Mouse (Mus musculus) embryo, embryonic 9.5 days (tissue): Measurements from ENCODE around the gene Ntmt1.

Source experiments
- DNase-seq: peaks from one replicate; pipeline ENCODE4 v3.0.0-alpha.2; 2017; ENCODE audit errors: extremely low spot score

Ntmt1 gene

DNA sequence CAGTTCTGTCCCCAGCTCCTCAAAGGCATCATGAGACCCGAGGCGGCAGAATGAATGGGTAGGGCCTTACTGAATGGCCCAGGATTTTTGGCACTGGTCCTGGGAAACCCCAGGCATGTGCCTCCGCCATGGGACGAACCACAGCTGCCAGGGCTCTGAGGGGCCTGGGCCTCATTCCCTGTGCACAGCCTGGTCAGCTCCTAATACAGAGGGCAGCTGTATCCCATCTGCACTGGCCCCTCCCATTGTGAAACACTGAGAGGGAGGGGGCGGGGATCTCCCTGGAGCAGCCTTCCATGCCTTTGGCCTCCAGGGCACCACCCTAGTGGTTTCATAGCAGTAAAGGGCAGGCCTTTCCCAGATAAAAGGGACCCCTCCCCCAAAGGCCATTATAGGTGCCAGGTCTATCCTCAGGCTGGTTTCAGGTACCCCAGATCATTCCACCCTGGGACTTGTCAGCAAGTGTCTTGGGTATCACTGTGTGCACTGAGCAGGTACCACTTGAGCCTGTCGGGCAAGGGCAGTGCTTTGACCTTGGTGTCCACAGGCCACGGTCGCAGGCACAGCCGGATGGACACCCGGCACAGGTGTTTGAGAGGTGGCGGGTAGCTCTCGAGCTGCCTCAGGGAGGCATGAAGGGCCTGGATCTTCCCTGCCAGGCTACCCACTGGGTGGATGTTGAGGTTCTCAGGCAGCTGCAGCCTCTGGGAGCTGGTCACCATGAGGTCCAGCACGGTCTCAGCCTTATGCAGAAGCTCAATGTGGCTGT lies 15.9 kb downstream of the Ntmt1 start:
- no peak for DNase-seq

DNA sequence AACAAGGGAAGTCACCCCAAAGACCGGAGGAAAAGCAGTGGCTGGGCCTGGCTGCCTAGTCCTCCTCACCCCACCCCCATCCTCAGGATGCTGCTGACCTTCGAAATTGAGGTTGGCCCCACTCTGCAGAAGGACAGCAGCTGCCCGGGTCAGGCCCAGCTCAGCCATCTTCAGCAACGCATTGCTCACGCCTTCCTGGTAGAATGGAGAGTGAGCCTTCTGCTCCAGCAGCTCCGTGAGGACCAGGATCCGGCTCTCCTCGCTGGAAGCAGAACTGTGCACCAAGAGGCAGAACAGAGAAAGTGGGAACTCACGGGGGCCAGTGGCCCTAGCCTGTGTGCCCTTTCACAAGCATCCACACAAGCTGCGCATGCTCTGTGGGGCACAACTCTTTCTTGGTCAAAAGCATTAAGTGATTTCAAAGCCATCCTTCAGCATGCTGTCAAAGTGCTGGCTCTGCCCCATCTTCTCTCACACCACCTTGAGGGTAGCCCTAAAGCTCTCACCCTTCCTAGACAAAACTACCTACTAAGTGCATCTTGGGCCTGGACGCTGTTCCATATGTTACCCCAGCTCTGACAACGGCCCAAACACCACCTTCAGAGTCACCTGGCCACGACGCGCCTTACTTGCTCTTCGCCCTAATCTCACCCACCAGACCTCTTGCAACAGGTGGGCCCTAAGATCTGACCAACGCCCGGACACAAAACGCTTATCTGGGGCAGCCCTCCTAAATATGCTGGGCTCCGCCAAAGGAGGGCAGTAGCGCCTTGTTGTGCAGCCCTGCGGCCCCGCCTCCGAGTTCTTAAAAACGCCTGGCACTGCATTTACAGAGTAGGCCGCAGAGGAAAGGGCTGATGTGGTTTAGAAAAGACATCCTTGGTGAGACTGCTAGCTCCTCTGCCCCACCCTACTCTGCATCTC lies 19.5 kb downstream of the Ntmt1 start:
- DNase-seq: no peak

DNA sequence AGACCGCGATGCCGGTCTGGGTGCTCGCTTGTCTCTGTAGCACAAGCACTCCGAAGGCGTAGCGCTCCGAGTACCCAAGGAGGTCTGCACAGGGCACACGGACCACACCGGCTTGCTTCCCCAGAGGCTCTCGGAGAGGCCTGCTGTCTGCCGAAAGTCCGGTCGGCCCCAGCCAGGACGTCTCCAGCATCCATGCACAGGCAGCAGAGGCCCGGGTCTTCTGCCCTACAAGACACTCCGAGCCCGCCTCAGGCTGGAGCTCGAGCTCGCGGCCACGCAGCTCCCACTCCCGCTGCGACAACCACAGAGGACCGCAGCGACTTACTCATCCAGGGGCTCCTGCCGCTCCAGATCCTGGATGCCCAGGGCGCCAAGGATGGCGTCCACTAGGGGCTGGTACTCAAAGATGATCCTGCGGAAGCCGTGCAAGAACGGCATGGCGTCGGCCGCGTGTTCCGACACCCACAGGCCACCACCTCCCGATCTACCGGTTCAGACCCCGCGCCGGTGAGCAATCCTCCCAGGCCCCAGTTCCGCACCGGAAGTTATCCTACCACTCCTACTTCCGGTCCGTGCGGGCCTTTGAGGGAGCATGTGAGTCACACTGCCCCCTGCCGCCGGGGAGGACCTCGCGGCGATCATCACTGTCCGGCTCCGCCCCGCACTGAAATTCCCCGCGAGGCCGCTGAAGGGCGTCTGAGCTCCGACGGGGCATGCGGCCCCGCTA lies 20.3 kb downstream of the Ntmt1 start:
- DNase-seq: peak; percentile 96

DNA sequence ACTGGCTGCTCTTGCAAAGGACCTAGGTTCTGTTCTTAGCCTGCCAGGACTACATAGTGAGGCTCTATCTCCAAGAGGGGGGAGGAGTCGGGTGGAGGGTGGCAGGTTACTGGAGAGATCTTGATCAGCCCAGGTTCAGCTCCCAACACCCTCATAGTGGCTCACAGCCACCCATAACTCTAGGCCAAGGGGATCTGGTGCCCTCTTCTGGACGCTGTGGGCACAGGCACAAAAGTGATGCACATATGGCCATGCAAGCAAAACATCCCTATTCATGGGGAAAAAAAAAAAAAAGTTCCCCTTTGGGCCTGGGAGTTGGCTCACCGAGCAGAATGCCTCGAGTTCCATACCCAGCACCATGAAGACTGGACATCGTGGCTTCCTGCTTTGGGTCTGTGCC lies 21.7 kb downstream of the Ntmt1 start:
- DNase-seq: no peak

DNA sequence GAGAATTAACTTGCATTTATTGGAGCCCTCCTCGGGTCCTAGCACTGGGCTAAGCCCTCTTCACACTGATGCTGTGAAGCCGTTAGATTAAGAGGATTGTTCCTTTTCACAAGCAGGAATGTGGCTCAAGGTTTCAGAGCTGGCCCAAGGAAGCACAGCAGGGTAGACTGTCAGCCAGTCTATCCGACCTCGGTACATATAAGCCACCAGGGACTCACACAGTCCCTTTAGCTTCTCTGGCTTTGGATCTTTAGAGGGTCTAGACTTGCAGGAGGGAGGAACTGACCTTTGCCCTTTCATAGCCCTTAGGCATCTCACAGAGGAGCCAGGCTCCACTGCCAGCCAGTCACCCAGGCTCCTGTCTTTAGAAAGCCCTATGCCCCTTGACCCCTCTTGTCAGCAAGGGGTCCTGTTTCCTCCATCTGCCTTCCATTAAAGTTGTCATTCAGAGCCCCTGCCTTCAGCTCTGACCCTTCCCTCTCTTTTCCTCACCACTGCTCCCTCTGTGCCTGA lies 22.7 kb downstream of the Ntmt1 start, which contains the start of gene Asb6:
TSS of gene Asb6 (minus strand) at position 51 of the 513 bp plus-strand sequence.
- DNase-seq: peak; percentile 84

DNA sequence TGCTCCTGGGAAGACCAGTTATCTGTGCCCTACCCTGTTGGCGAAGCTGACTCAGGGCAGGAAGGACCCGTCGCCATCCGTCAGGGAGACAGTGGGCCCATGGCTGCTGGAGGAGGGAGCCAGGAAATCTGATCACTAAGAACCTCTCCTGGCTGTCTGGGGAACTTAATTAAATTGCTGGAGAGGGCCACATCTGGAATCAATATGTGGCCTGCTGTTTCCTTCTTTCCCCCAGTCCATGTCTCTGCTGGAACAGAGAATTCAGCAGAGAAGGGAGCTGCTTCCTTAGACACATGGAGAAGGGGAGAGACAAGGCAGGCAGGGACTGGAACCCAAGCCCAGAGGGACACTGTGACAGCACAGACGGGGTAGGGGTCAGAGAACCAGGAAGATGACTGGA lies 26.0 kb downstream of the Ntmt1 start:
- peak; percentile 58 for DNase-seq

DNA sequence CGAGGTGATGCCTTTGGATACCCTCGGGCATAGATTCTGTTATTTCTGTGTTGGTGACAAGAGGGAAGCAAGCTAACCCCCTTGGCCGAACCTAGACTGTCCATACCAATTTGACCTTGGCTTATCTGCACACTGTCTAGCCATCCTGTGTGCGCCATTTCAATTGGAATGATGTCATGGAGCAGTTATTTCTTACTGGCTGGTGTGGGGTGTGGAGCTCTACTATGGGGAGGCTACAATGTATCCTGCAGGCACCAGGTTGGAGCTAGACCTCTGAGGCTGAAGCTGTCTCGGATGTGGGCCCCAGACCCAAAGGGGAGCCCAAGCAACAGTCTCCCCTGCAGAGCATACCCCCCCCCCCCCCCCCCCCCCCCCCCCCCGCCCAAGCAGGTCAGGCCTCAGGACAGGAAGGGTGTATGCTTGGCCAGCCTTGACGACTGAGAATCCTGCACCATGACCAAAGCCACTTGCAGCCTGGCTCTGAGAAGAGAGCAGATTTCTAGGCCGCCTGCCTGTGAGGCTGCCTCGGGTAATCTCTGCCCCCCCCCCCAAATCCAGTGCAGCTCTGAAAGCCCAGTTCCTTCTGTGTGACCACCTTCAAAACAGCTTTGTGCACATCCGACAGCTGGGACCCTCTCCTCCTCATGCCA lies 26.9 kb downstream of the Ntmt1 start, which contains the start of gene Prrx2:
TSS of gene Prrx2 (plus strand) at position 600 of the 650 bp plus-strand sequence.
- DNase-seq: no peak

DNA sequence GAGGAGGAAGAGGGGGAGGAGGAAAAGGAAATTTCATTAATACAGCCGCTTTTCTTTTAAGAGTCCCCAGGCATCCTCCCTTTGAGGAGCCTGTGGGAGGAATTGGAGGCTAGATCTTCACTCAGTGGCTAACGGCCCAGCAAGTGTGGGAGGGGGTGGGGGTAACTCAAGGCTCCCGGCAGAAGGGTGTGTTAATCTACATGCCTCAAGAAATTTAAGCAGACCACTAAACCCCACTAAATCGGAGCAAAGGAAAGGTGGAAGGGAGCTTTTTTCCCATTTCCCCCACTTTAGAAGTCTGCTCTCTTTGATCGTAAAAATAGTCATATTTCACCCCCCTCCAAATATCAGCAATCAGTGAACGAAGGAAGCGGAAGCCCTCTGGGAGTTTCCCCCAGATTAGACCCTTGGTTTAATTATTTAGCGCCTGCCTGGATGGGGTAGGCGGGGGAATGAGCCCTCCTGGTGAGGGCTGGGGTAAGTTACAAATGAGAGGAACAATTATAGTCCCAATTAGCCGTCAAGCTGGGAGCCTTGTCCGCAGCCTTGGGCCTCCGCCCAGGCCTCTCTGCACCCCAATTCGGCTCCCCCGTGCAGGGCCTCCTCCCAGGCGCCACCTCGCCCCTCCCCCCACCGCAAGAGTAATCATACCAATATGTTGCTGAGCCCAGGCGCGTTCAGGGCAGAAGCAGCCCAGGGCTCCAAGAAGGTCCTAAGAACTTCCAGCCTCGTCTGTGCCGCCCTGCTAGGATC lies 28.8 kb downstream of the Ntmt1 start:
- peak; percentile 63 for DNase-seq

DNA sequence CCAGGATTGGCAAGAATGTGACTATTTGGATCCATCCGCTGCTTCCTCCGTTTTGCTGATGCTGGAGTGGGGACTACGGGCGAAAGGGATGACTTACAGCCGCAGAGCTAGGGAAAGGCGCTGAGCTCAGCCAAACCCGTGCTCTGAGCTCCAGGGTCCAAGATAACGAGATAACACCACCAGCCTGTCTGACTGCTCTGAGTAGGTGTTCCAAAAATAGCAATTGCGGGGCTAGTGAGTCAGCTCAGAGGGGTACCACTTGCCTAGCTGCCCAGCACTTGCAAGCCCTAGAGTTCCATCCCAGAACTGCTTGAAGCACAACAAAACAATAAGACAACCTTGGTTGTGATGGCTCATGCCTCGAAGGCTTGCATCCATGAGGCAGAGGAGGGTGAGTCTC lies 35.0 kb downstream of the Ntmt1 start:
- no peak for DNase-seq

DNA sequence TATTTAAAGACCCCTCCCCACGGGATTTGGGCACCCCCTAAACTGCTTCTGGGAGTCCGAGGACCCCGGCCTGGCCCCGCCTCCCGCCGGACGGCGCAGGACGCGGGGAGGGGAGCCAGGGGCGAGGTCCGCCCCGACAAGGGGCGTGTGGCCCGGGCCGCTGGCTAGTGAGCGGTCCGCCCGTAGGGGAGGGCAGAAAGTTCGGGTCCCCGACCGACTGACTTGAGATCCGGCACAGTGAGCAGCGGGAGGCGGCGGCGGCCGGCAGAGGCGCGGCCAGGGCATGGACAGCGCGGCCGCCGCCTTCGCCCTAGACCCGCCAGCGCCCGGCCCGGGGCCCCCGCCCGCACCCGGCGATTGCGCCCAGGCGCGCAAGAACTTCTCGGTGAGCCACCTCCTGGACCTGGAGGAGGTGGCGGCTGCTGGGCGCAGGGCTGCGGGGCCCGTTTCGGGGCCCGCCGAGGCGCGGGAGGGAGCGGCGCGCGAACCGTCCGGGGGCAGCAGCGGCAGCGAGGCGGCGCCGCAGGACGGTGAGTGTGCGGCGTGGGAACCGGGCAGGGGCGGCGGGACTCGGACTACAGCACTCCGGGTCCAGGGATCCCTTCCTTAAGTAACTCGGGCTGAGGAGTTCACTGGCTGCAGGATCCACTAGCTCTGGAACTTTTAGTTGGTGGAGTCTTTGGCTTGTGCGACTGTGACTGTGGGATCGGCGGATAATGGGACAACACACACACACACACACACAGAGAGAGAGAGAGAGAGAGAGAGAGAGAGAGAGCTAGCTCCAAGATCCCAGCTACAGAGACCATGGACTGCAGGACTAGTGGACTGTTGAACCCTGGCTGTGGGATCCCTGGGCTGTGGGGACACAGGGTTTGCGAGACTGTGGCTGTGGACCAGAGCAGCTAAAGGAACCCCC lies 37.8 kb downstream of the Ntmt1 start:
- DNase-seq: peak; percentile 59

DNA sequence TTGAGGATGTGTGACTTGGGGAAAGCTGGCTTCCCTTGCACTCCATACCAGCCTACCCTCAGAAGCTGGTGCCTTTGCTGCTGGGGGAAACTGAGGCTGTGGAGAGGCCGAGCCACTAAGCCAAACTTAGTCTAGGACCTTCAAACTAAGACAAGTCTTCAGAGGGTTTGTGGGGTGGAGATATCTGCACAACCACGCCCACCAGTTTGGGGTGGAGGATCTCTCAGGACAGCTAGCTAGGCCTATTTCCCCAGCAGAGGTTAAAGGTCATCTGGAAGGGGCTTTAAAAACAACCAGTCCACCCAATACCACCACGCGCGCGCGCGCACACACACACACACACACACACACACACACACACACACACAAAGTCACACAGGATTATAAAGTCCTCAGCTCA lies 38.6 kb downstream of the Ntmt1 start:
- DNase-seq: no peak

DNA sequence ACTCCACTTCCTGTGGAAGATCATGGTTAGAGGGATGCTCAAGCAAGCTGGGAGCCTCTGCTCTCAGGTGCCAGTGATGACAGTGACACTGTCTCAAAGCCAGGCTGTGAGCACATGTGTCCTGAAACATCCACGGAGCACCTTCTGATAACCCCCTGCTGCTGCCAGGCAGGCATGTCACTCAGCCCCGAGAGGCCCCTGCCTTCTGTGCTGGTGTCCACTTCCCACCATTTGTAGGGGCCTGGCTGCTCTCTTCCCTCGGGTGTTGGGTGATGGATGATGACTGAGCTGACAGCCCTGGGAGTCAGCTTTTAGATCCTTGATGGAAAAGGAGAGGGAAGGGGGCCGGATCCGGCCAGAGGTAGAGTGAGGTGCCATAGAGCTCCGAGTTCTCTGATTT lies 39.1 kb downstream of the Ntmt1 start:
- peak; percentile 54 for DNase-seq

DNA sequence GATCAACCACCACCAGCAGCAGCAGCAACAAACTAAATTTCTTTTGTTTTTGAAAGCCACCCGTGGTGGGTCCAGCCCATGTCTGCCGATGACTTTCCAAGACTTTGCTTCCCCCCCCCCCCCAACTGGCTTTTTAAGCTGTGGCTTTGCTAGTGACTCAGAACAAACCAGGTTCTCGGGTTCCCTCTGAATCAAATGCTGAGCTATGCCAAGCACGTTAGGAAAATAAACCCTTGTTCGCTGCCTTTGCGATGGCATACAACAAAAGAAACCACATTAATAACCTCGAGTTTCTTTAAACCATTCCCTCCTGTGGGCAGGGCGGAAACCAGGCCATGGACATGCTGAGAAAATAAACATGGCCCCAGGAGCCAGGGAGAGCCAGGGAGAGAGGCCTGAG lies 40.6 kb downstream of the Ntmt1 start:
- no peak for DNase-seq

DNA sequence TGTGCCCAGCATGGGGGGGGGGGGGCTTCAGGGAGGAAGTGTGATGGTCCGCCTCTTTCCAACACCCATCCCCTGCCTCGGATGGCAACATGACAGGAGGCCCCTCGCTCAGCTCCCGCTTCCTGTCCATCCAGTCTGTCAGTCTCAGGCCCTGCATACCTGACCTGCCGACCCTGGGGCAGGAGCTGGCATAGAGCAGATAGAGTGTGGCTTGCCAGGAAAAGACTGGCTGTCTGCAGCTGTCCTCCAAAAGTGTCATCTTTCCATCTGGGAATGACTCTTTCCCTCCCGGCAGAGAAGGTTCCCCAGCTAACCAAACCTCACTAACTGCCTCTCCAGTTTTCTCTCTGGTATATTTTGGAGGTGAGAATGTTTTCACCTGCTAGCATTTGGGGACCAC lies 43.0 kb downstream of the Ntmt1 start:
- no peak for DNase-seq

DNA sequence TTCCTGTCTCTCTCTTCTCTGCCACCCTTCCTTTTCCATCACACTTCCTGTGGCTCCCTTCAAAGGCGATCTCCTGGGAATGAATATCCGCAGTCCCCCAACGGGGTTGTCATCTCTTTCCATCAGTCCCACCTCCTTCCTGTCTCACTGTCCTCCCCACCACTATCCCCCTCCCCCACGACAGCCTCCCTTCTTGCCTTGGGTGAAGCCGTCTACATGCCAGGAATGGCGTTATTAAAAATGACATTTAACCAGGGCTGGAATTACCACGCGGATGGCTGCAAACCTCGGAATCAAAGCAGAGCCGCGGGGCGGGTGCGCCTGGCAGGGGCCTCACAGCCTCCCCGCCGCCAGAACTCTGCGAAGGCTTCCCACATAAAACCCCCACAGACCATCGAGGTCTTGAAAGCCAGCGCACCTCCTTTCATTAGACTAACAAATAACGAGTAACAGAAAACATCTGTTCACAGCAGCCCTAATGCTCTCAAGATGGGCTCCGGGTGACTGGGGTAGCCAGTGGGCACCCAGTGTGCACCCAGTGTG lies 45.2 kb downstream of the Ntmt1 start:
- no peak for DNase-seq

DNA sequence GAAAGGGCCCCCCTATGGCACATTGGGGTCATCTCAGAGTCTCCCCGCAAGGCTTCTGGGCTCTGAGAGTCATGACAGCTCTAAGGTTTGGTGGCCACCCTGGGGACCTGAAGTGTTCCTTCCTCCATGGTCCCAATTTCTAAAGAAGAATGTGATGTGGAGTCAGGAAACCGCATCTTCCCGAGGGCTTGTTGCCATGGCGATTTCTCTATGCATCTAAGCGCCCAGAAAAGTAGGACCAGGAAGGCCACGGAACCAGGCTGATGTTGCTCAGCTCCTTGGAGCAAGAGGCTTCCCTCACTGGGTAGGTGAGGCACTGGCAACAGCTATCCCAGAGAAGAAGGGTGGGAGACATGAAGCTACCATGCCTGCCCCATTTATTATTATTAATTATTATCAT lies 49.5 kb downstream of the Ntmt1 start:
- DNase-seq: no peak

DNA sequence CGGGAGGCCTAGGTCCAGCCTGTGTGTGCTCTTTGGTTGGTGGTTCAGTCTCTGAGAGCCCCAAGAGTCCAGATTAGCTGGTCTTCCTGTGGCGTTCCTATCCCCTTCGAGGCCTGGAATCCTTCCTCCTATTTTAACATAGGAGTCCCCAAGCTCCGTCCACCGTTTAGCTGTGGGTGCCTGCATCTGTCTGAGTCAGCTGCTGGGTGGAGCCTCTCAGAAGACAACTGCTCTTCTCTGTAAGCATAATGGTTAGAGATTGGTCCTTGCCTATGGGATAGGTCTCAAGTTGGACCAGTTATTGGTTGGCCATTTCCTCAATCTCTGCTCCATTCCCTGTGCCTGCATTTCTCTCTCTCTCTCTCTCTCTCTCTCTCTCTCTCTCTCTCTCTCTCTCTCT lies 52.2 kb downstream of the Ntmt1 start:
- DNase-seq: no peak

DNA sequence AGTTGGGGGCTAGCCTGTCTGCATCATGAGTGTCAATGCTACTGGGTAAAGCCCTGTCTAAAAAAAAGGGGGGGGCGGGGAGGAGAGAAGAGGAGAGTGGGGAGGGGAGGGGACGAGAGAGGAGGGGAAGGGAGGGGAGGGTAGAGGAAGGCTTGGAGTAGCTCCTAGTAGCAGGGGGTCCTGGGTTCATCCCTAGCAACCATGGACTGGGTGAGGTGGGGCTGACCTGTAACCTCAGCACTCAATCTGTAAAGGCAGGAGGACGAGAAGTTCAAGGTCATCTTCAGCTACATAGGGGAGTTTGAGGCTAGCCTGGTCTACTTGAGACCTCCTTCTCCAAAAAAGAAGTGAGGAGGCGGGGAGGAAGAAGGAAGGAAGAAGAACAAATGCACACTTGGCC lies 54.5 kb downstream of the Ntmt1 start:
- DNase-seq: no peak

DNA sequence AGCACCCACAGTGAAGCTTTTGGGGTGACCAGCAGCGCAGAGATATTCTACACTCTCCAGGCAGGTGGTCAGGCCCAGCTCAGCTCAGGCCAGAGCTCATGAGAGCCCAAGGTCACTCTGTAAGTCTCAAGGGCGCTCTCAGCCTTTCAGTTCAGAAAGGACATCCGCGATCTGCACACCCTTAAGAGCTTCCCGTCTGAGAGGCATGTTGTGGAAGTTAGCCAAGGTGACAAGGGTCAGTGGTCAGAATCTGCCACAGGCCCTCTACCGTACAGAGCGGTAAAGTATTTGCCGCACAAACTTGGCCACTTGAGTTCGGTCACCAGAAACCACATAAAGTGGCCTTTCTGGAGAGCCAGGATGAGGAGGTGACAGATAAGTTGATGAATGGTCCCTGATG lies 55.9 kb downstream of the Ntmt1 start:
- no peak for DNase-seq
